Mouse (Mus musculus) thymus, postnatal 10 days (tissue): ENCODE results near the gene AU022252.
A peak's percentile ranks its signal among the peaks of the same experiment; 100 is the strongest.

ENCODE experiments used
- DNase-seq, 2 experiments: peaks; one replicate each; pipeline ENCODE4 v3.0.0; 2021; ENCODE audit warnings: low spot score in 2 of 2

Gene AU022252

GRCm38 (mm10) chr4:119244468-119245240, 12.1 kb upstream of the AU022252 start:
- DNase-seq: no peak

GRCm38 (mm10) chr4:119242571-119242970, 10.1 kb upstream of the AU022252 start:
- no peak for DNase-seq

GRCm38 (mm10) chr4:119241664-119242063, 9.2 kb upstream of the AU022252 start:
- peak in 1 of 2 experiments; percentile 52 for DNase-seq

- DNase-seq: peak in 1 of 2 experiments; percentile 44
Observed at GRCm38 (mm10) chr4:119239181-119239682, 6.7 kb upstream of the AU022252 start.

- DNase-seq: no peak
Observed at GRCm38 (mm10) chr4:119238661-119239060, 6.1 kb upstream of the AU022252 start.

- DNase-seq: no peak
Observed at GRCm38 (mm10) chr4:119234348-119234747, 1.8 kb upstream of the AU022252 start.

- peak in 1 of 2 experiments; percentile 31 for DNase-seq
Observed at GRCm38 (mm10) chr4:119233256-119233901, 867 bp upstream of the AU022252 start.

GRCm38 (mm10) chr4:119226751-119227150, 5.8 kb downstream of the AU022252 start:
- no peak for DNase-seq

- no peak for DNase-seq
Observed at GRCm38 (mm10) chr4:119225719-119226118, 6.8 kb downstream of the AU022252 start.

- no peak for DNase-seq
Observed at GRCm38 (mm10) chr4:119224534-119224933, 8.0 kb downstream of the AU022252 start.

GRCm38 (mm10) chr4:119223696-119224095, 8.8 kb downstream of the AU022252 start:
- no peak for DNase-seq

GRCm38 (mm10) chr4:119218169-119218568, 14.3 kb downstream of the AU022252 start, which contains the start of gene Tmem269:
Tmem269 (minus strand) TSS chr4:119218217.
- no peak for DNase-seq

- DNase-seq: no peak
Observed at GRCm38 (mm10) chr4:119216667-119217066, 15.8 kb downstream of the AU022252 start.

GRCm38 (mm10) chr4:119204672-119205071, 27.8 kb downstream of the AU022252 start:
- DNase-seq: peak; percentile 13 to 55

GRCm38 (mm10) chr4:119198105-119198504, 34.4 kb downstream of the AU022252 start:
- DNase-seq: no peak

GRCm38 (mm10) chr4:119195582-119196320, 36.8 kb downstream of the AU022252 start:
- no peak for DNase-seq

GRCm38 (mm10) chr4:119194909-119195581, 37.5 kb downstream of the AU022252 start, which contains the start of gene Svbp:
Svbp (plus strand) TSS chr4:119195306.
- peak; percentile 76 to 90 for DNase-seq

- DNase-seq: no peak
Observed at GRCm38 (mm10) chr4:119192757-119193156, 39.8 kb downstream of the AU022252 start.

GRCm38 (mm10) chr4:119191273-119191672, 41.2 kb downstream of the AU022252 start:
- DNase-seq: no peak

GRCm38 (mm10) chr4:119190618-119191017, 41.9 kb downstream of the AU022252 start:
- DNase-seq: no peak

GRCm38 (mm10) chr4:119189864-119190263, 42.6 kb downstream of the AU022252 start, which contains the start of gene Ermap:
Ermap (minus strand) TSS chr4:119190011.
- no peak for DNase-seq
